Mouse (Mus musculus): ENCODE data around the gene Tbx21. TPM values are rescaled to one million over a fixed set of nuclear protein-coding genes. Genes with fewer than 3 reads are reported as not detected.

The Tbx21 gene
- total RNA-seq, 4 experiments from 2014 or later = 0.14 to 0.37 (median 0.23) TPM

DNA sequence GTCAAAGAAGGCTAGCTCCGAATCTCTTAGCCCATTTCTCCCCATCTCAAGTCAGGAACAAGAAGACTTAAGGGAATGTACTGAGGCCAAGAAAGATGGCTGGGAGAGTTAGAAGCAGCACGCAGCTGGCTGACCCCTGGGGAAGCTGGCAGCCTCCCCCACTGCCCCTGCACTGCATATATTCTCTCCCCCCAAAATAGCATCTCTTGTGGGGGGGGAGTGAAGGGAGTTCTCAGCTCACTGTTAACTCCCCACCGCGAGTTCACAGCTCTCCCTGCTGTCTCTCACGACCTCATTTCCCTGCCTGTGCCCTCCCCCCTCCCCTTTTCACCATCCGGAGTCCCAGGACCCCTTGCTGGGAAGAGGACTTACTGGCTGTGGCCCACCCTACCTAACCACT lies 17.1 kb upstream of the Tbx21 start:
- no peak for DNase-seq (ENCODE audit: low spot score in 2 of 2)

DNA sequence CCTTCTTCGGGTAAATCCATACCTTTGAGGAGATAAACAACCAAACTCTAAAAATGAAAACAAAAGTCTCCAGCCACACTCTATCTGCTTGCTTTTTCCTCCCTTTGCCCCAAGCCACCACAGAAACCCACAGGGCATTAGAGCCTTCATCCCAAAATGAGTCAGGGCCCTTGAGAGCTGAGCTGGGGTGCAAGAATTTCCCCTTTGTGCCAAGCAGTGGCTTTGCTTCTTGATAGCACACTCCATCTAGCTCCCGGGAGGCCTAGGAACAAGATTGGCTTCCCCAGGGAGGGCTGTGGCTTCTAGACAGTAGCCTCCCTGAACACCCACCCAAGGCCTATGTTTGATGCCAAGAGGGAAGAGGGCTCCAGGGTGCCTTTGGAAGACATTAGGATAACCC lies 16.6 kb upstream of the Tbx21 start:
- no peak for DNase-seq (ENCODE audit: low spot score in 2 of 2)

DNA sequence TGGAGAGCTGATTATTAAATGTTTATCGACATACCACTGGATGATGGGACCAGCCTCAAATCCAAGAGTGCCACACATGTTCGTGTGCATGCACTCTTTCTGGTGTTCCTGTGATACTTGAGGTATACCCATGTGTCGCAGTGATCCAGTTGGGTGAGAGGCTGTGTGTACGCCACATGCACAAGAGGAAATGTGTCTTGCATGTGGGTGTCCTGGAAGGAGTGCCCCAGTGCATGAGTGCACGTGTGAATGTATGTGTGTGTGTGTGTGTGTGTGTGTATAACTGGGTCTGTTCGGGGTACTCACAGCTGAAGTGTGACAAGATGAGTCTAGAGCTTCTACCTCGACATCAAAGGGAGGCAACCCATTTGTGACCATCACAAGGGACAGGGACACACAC lies 15.2 kb upstream of the Tbx21 start:
- DNase-seq (ENCODE audit: low spot score in 2 of 2) = no peak

DNA sequence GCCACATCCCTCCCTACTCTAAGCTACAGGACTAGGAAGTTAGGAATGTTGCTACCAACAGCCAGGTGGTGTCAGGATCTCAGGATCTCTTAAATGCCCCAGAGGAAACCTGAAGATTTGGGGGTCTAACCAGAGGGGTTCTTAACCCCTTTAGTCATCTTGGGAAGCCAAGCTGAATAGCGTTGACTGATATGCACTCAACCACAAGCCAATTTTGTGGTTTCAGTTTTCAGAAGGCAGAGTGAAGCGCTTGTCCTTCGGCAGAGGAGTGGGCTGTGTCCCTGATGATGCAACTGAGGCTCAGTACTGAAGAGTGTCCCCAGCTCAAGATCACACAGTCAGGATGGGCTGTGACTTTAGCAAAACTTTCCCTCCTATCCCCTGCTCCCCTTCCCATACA lies 13.8 kb upstream of the Tbx21 start:
- no peak for DNase-seq (ENCODE audit: low spot score in 2 of 2)

DNA sequence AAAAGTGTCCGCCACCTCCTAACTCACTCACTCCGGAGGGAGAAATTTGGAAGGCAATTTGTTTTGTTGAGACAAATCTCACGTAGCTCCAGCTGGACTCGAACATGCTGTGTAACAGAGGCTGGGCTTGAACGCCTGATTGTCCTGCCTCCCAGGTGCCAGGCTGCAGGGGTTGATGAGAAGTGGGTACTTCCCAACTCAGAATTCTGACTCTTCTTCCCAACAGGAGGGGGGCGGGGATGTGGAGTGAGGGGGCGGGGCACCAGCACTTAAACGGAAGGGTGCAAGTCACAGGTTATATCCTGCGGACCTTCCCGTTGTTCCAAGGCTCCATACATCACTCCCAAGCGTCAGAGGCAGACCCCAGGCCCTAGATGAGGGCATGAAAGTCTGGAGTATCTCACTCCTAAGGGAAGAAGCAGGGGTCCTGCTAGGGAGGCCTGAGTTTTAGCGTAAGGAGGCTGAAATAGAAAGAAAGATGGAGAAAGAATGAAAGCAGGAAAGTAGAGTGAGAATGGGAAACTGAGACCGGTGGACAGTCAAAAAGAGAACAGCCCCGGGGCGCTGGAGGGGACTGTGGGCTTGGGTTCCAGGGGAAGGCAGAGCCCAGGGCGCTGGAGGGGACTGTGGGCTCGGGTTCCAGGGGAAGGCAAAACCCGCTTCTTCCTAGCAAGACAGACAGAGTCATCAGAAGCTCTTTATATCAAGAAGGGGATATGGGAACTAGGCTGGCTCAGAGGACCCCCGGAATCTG lies 12.5 kb upstream of the Tbx21 start:
- no peak for DNase-seq (ENCODE audit: low spot score in 2 of 2)

DNA sequence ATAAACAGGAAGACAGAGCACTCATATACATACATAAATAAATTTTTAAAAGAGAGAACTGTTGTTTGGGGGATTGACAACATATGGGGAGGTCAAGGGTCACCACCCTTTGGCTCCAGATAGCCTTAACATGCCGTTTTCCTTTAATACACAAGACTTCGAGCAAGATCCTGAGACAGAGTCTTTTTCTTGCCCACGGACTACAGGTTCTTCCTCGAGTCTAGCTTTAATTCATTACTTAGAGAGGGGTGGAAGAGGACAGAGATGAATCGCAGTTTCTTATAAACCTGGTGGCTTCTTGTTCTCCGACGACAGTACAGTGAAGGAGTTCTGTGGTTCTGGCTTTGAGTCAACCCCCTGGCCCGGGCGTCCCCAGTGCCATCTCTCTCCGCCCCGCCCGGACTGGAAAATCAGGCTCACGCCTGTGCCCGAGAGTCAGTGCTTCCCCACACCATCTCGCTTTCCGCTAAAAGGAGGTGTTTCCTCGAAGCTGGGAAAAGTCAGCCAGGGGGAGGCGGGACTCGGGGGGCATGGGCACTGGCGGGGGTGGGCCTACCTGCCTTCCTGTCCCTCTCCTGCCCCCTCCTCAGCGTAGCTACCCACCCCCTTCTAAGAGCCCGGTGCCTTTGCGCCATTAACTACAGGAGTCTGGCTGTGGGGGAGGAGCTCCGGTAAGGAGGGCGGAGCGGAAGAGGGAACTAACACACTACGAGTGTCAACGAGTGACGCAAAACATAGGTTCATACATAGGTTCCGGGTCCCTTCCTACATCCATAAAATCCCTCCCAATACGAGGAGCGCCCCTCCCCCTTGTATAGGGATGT lies 11.7 kb upstream of the Tbx21 start:
- no peak for DNase-seq (ENCODE audit: low spot score in 2 of 2)

DNA sequence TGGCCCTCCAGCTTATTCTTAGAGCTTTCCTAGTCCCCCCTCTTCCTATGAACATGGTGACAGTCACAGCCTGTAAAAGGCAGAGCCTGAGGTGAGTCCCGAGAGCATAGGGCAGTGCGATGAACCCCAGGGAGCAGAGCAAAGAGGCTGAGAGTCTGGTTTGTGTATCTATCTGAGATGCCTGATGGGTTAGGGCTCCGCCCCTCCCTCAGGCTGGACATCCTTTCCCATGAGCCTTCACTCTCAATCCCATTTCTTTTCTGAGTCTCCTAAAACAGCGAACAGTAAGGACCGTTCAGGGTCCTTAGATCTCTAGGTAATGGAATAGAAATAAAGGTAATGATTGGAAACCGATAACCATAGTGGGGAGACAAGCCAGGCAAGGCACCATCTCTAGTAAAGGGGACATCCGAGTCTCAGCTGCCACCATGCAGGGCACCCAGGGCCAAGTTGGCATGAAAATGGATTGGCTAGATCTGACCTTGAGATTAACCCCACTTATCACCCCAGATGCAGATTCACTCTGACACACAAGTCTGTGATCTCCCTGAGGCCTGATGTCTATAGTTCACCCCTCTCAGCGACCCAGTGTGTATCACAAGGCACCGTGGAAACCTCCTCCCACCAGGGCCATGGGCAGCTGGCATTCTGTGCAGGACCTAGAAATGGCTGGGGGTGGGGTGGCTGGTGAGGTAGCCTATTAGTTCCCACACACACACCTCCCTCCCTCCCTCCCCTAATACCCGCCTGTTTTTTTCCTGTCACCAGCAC lies 9.3 kb upstream of the Tbx21 start:
- DNase-seq (ENCODE audit: low spot score in 2 of 2) = no peak

DNA sequence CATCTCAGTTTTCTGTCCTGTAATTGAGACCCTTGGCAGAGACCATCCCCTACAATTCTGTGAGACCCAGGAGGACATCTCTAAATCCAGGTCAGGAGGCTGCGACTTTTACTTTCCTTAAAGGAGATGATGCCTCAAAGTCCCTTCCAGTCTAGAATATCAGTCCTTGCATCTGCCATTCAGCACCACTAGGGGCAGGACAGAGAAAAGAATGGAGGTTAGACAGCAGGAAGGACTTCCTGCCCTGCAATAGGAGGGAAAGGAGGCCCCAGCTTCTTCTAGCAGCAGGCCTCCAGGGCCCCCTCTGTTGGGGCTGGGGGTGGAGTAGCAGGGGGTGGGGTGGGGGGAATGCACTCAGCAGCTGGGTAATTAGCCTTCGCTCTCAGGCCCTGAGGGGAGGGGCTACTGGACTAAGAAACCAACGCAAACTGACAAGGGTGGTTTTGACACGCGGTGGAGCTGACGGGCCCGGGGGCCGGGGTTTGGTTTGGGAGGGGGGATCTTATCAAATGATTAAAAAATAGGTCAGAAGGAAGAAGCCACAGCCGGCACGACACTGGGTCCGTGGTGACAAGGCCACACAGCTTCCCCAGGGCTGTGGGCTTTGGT lies 8.3 kb upstream of the Tbx21 start:
- no peak for DNase-seq (ENCODE audit: low spot score in 2 of 2)

DNA sequence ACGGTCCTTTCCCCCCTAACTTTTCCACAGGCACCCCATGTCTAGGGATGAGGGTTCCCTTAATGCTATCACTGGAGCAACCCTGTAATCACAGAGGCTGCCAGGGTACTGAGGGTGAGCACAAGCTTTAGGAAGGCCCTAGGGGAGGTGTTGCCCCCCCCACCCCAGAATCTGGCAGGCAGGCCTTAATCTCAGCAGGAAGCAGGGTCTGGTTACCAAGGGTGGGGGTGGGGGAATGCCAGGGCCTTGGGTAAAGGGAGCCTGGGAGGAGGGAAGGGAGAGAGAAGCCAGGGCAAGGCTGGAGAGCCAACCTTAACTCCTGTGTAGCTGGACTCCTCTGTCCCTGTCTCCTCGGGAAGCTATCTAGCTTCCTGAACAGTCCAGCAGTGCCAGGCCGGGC lies 5.5 kb upstream of the Tbx21 start:
- no peak for DNase-seq (ENCODE audit: low spot score in 2 of 2)

DNA sequence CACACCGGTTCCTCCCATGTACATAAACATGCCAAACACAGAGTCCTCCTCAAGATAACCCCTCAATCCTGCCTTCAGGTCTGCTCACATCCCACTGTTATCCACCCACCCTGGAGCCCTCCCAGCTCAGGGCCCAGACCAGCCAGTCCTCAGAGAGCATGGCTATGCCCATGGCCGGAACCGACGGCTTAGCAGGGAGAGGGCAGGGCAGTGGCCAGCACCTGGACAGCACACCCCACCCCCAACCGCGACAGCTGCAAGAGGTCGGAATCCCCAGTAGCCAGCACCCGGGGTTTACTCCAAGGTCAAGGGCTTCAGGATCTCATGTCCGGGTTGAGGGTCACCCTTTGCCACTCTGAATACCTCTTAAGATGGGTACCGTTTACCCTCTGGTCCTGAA lies 5.1 kb upstream of the Tbx21 start:
- DNase-seq (ENCODE audit: low spot score in 2 of 2) = no peak

DNA sequence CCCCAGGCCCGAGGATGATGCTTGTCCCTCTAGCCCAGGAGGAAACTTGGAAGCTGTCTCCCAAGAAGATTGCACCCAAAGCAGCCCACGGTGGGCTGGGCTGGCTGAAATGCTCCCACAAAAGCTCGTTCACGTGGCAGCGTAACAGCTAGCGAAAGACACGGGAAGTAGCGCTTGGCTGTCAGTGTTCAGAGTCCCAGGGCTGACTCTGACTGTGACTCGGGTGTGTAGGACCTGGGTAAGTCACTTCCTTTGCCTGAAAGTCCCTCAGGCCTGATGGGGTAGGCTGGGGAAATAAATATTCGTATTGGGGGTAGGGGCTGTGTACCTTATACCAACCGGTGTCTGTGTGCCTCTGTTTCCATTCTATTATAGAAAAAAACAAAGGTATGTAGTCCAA lies 666 bp upstream of the Tbx21 start:
- DNase-seq (ENCODE audit: low spot score in 2 of 2) = no peak

DNA sequence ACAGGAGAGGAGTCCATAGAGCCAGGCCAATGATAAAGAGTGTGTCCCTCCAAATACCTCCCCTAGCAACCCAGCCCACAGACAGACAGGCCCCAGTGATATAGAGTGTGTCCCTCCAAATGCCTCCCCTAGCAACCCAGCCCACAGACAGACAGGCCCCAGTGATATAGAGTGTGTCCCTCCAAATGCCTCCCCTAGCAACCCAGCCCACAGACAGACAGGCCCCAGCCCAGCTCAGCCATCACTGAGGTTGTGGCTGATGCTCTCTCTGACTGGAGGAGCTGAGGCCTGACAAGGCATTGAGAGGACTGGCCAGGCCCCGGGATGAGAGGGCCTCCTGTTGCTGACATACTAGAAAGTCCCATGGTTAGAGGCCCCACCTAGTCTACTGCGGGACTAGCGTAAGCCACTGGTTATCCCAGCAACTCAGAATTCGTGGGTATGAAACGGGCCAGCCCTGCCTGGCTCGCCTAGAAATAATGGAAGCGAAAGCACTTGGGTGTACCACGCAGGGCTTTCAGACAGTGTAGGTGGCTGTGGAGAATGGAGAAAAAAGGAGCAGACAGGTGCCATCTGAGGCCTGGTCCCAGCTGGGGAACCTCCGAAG lies 2.5 kb downstream of the Tbx21 start:
- no peak for DNase-seq (ENCODE audit: low spot score in 2 of 2)

DNA sequence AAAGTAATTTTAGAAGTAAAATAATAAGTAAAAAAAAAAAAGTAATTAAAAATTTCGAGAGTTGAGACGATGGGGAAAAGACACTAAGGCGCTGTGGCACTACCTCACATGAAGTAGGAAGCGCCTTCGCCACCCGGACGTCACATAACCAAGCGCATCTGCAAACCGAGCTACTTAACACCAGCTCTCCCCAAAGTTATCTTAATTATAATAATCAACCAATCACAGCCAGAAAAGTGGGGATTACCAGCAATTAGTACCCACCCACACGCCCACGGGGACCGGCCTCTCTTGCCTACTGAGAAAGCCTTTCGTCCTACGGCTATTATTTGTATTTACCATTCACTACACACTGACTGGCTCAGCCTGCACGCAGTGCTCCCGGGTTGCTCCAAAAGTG lies 6.2 kb downstream of the Tbx21 start:
- DNase-seq (ENCODE audit: low spot score in 2 of 2) = no peak

DNA sequence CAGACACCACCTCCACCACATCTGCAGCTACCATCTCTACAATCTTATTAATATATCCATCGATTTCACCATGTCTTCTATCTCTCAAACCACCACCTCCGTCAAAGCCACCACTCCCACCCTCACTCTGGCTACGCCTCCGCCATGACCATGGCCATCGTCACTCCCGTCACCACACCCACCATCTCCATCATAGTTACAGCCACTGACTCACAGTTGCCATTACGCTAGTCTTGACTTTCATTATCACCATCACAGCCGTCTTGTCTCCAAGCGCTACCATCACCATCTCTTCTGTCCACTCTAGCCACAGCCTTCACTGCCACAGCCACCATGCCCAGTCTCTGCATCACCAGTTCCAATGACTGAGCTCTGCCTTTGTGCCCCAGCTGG lies 11.0 kb downstream of the Tbx21 start:
- DNase-seq (ENCODE audit: low spot score in 2 of 2) = no peak

DNA sequence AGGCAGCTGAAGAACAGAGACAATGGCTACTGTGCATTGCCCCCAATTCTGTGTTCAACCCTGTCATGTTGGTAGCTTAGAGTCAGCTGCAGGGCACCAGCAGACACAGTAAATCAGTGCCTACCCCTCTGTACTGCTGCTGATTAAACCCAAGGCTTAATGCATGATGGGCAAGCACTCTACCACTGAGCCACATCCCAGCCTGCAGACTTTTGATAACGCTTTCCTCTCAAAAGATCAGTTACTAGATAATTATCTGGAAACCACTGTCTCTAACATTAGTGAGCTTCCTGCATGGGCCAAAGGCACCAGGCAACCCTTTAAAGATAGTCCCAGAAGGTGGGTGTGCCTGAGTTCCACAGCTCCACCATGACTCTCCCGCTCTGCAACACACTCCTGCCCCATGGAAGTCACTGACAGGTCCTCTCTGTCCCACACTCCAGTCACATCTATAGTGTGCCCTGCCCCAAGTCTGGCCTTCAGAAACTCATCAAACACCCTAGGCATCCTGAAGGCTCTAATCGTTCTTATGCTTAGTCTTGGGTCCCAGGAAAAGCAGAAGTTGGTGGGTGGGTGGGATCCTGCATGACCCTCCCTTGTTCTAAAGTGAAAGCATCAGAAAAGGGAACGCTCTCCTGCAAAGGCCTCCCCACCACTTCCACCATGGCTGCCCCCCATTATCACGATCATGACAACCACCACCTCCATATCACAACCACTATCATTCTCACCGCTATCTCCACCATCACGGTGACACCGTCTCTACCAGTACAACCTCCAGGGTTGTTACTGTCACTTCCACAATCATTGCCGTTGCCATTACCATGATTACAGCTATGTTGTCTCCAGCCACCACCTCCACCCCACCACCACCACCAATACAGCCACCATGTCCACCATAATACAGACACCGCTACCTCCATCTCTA lies 11.7 kb downstream of the Tbx21 start:
- DNase-seq (ENCODE audit: low spot score in 2 of 2) = no peak

DNA sequence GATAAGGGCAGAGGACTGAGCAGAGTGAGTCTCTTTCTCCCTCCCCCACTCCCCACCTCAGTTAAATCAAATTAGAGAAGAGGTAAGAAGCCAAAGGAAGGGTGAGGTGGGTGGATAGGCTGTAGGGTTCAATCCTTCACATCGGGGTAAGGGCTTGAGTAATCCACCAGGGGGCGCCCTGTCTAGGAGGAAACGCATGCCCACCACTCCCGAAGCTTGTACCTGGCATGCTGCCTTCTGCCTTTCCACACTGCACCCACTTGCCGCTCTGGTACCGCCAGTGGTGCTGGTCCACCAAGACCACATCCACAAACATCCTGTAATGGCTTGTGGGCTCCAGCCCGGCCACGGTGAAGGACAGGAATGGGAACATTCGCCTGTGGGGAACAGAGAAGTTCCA lies 13.4 kb downstream of the Tbx21 start:
- DNase-seq (ENCODE audit: low spot score in 2 of 2) = no peak

DNA sequence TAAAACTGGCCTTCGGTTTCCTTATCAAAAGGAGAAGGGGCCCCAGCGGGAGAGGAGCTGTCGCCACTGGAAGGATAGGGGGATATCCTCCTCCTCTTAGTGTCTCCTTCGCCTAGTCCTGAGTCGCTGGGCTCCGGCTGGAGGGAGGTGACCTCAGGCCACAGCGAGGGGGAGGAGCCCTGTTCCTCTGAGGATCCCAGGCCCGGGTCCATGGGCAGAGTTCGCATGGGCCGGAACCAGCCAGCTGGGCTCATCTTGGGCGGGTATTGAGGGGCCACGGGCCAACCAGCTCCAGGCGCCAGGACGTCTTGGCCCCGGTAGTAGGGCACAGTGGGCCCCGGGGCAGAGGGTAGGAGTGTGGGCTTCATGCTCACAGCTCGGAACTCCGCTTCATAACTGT lies 16.3 kb downstream of the Tbx21 start:
- no peak for DNase-seq (ENCODE audit: low spot score in 2 of 2)

DNA sequence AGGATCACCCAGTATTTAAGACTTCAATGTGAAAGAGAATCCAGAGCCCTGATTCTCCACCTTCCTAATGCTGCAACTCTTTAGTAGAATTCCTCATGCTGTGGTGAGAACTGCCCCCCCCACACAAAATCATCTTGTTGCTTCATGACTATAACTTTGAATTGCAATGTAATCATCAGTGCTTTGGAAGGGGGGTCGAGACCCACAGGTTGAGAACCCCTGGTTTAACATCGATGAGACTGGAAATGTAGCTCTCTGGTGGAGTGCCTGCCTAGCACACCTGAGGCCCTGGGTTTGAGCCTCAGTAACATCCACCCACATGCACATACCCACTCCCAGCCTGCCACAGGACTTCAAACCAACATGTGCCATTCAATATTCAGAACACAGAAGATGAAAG lies 20.5 kb downstream of the Tbx21 start:
- DNase-seq (ENCODE audit: low spot score in 2 of 2) = no peak

DNA sequence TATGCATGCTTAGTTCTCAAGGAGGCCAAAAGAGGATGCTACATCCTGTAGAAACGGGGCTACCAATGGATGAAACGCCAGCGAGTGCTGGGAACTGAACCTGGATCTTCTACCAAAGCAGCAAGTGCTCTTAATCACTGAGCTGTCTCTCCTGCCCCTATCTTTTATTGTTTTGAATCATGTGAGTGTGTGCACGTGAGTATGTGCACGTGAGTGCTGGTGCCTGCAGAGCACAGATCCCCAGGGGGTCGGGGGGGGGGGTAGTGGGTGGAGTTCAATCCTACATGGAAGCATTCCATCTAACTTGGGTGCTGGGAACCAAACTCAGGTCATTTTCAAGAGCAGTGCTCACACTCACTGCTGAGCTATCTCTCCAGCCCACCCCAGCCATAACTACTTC lies 28.8 kb downstream of the Tbx21 start:
- no peak for DNase-seq (ENCODE audit: low spot score in 2 of 2)

DNA sequence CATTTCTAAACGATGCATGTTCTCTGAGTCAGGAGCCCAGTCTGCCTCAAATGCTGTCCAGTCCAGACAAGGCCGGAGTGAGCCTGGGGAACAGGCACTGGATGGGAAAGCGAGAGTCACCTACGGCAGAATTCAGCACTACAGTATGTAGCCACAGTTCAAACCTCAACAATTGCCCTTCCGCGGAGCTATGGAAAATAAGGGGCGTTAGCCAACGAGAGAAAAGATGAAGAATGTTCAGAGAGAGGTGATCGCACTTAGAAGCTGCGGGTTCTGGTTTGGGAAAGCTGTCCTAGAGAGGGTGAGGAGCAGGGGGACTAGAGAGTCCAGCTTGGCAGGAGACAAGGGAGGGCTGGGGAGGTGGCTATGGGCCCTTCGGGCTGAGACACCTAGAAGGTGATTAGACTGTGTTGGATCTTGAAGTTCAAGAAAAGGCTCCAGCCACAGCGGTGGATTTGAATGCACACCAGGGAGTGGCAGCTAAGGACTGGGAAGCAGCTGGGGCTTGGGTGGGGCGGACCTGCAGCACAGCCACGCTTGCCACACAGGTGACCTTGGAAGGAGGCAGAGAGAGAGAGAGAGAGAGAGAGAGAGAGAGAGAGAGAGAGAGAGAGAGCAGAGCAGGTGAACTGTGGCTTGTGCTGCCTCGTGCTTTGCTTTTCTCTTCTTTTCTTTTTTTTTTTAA lies 30.2 kb downstream of the Tbx21 start:
- DNase-seq (ENCODE audit: low spot score in 2 of 2) = no peak
